Mouse (Mus musculus): ENCODE data around the gene Carmil2.

Gene Carmil2

DNA sequence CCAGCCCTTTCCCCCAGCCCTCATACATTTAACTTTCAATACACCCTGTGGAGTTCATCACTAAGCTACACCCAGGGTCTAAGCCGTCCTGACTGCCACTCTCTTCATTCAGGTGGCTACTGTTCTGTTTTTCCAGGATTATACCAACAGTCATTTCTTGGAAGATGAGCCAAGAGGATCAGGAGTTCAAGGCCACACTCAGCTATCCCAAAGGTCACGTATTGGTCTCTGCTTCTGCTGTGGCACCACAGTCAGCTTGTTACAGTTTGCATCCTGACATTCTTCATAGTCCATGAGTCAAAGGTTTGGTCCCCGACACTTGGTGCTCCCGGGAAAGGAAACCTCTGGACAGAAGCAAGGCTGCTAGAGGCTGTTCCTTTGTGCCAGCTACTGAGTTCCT lies 33.6 kb downstream of the Carmil2 start:
- in situ Hi-C loops (cut with MboI, MseI) = no loop called here

DNA sequence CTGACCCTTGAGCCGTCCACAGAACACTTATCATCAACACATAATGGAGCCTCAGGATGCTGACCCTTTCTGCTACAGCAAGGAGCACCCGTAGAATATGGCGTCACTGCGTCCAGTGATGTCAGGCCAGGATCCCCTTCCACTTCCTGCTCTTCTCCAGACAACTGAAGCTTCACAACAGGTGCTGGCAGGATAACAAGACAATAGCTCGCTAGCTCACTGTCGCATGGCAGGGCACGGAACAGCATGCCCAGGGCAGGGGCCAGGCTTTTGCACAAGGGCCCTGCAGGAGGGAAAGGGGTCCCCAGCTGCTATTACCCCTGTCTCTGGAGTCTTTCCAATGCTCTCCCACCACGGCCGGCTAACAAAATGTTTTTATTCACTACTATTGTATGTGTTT lies 36.8 kb downstream of the Carmil2 start:
- in situ Hi-C loops (cut with MboI, MseI) = no loop called here

DNA sequence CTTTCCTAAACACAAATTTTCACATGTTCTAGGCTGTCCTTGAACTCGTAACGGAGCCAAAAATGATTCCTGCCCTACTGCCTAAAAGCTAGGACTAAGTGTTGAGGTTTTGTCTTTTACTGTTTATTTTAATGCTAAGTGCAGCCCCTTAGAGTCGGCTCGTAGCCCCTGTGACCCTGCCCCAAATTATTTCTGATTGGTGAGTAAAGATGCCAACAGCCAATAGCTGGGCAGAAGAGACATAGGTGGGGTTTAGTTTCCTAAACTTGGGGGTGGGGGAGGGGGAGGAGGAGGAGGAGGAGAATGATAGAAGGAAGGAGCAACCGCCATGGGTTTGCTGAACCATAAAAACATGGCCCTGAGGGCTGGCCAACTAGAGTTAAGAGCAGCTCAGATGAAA lies 39.7 kb downstream of the Carmil2 start:
- in situ Hi-C loops (cut with MboI, MseI) = no loop called here

DNA sequence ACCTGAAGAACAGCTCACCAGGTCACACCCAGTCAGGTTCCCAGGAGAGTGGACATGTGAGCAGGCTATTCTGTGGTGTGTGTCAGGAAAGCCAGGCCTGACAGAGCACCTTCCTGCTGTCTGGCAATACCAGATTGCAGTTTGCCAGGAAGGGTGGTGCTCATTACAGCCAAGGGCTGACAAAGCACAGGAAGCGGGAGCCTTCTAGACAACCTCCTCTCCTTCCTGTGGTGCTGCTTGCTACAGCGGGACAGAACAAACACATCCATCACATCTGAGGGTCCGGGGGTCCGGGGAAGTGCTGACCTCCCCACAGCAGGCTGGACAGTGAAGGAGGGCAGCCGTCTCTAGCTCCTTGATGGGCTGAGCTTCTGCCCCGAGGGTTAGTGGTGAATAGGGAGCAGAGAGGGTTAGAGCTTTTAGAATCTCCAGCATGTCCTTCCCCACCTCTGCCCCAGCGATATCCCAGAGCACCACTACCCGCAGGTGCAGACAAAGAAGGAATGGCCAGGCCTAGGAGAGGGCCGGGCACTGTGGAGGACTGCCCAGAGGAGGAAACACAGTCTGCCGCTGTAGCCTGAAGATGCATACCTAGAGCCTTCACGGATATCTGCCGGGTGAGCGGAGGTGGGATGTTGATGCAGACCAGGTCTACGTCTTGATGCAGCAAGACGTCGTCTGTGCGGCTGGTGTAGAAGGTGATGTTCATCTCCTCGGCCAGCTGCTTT lies 41.5 kb downstream of the Carmil2 start:
- in situ Hi-C loops (cut with MboI, MseI) = no loop called here

DNA sequence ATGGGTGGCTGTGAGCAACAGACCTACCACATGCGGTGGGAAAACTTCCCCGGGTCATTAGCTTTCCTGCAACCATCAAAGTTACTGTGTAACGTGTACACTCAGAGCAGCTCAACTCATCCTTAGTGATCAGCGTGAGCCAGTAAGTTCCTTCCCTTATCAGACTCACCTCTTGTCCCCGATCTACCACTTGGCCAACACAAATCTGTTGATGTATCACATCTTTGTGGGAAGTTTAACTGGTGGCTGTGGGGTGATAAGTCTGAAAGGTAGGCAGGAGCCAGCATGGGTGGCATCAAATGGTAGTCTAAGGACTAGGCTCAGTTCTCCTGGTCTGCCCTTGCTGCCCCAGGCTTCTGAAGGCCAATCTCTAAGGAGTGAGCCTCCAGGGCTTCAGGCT lies 46.1 kb downstream of the Carmil2 start:
- in situ Hi-C loops (cut with MboI, MseI) = no loop called here

DNA sequence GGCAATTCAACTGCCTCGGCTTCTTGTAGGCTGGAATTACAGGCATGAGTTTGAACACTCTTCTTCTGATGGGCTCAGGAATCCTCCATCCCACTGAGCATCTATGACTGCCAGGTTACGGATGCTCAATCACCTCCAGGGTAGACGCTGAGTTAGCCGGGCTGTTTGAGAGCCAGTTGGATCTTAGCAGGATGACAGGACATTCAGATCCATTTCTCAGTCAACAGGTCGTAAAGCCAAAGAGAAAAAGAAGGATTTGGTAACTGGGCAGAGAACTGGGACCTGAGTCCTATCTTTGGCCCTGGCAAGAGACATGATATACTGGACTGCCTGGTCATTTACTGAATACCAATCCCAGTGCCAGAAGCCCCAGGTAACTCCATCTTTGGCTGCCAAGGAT lies 53.1 kb downstream of the Carmil2 start:
- in situ Hi-C loops (cut with MboI, MseI) = no loop called here

DNA sequence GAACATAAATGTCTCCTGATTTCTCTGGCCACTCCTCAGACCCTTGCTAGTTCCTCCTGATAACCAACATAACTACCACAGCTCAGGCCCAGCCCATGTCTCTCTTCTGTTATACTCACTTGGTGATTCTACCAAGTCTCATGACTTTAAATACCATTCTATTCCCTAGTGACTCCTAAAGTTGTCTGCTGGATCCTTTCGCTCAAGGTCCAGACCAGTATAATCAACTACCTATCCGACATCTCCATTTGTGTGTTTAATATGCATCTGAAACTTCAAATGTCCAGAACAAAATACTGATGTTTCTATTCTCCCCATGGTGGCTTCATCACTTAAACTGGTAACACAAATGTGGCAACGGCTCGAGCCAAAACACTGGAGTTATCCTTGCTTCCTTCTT lies 57.2 kb downstream of the Carmil2 start:
- in situ Hi-C loops (cut with MboI, MseI) = no loop called here

Data from T-helper 2 cell (primary cell).